Mouse (Mus musculus) cerebellum, postnatal 4 days (tissue): ENCODE measurements around the gene Tlr9.

Source experiments
- DNase-seq, 2 experiments: peaks; one replicate each; pipeline ENCODE4 v3.0.0; 2022; ENCODE audit warnings: low spot score in 2 of 2, mixed read lengths in 1 of 2

The Tlr9 gene

DNA sequence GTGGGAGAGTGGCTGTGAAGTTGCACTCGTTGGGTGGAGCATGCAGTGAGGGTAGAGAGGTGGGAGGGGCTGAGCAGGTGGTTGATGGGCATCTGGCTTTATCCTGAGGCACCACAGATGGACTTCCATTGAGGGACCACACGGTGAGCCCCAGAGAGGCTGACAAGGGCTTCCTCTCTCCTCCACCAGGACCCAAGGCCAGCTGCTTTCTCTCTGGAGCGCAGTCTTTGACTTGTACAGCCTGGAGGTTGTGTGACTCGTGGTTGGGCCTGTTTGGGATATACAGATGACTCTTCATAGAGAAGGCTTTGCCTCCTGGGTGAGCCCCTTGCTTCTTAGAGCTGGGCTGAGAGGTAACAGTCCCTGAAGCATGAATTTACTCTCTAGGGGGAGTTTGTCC lies 46.0 kb downstream of the Tlr9 start:
- no peak for DNase-seq

DNA sequence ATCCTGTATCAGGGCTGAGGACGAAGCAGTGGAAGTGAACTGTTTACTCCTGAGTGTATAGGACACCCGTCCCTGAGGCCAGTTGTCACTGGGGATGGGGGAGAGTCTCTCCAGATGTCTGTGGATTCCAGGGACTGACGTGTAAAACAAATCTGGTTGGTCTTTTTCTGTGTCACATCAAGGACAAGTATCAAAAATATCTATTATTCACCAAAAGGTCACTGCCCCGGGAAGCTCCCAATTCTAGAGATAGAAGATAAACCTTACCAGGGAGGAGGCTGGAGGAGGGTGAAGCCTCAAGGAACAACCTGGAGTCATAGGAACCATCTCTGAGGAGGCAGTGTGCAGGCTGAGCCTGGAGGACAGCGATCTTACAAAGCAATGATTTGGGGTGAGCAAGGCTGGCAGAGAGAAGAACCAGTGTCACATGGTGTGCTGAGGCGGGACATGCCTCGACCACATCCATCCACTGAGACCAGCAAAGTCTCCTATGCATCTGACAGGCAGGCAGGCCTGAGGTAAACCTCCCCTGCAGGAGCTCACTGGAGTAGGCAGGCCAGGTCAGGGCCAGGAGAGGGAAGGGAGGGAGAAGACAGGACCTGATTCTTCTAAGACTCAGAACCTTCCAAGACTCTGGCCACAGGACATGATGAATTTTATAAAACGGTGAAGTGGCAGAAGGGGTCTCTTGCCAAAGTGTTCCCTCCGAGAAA lies 46.8 kb downstream of the Tlr9 start:
- DNase-seq: no peak

DNA sequence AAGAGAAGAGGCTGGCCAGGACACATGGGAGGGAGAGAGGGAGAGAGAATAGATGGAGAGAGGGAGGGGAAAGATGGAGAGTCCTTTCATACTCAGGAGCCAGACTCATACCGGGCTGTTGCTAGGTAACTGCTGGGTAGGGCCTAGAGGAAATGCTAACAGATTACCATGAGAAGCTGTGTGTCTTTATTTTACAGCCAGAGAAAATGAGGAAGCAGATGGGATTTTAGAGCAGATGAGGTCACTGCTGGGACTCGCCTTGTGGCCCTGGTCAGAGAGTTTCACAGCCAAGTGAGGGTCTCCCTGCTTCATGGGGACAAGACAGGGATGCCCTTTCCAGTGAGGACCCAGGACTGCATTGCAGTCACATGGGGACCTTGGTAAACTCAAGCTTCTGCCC lies 47.5 kb downstream of the Tlr9 start:
- no peak for DNase-seq

DNA sequence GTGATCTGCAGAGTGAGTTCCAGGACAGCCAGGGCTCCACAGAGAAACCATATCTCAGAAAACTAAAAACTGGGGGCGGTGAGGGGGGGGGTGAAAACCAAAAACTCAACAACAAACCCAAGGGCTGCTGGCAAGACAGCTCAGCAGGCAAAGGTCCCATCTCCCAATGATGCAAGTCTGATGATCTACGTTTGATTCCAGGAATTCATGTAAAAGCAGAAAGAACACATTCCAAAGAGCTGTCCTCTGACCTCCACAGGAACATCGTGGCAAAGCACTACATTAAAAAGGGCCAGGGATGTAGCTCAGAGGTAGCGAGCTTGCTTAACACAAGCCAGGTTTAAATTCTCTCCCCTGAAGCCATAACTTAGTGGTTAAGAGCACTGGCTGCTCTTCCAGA lies 48.3 kb downstream of the Tlr9 start:
- no peak for DNase-seq

DNA sequence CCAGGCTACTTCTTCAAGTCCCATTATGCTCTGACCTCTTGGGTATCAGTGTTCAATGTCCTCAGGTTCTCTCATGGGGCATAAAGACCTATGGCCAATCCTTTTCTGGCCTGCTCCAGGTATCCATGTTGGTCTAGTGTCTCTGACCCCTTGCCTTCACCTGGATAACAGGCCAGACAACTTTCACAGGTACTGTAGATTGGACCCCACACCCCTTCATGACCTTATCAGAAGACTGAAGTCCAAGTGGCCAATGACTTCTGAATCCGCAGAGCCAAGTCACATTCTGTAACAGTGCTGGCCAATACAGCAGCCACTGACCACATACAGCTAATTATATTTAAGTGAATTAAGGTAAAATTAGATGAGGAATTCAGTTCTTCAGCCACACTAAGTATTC lies 49.9 kb downstream of the Tlr9 start:
- DNase-seq: no peak

DNA sequence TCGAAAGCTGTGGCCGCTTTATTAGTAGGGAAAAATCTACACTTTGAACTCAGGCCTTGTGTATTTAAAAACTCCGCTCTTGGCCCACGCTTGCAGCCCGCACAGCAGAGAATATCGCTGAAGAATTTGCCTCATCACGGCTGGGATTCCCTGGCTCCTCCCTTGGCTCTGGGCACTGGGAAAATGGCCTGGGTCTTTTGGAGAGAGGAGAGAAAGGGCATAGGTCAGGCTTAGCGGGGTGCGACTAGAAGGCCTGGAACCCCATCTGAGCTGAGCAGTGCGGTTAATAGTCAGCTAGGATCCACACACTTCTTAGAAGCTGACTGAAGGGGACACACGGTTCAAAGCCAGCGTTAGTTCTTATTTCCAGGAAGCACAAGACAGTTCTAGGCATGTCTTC lies 50.9 kb downstream of the Tlr9 start:
- no peak for DNase-seq

DNA sequence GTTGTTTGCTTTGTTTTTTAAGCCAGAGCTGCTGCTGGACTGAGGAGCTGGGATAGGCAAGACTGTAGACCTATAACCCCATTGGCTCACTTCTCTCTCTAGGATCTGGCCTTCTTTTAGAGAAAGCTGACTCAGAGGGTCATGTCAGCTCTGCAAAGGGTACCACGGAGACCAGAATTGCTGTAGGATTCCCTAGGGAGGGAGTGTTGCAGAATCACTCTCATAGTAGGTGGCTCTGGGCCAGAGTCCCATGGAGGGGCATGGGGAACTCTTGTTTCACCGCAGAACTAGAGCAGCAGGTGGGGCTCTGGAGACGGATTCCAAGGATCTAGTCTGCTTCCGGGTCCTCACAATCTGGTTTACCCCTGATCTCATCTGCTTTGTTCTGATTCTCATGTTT lies 51.4 kb downstream of the Tlr9 start:
- DNase-seq: no peak

DNA sequence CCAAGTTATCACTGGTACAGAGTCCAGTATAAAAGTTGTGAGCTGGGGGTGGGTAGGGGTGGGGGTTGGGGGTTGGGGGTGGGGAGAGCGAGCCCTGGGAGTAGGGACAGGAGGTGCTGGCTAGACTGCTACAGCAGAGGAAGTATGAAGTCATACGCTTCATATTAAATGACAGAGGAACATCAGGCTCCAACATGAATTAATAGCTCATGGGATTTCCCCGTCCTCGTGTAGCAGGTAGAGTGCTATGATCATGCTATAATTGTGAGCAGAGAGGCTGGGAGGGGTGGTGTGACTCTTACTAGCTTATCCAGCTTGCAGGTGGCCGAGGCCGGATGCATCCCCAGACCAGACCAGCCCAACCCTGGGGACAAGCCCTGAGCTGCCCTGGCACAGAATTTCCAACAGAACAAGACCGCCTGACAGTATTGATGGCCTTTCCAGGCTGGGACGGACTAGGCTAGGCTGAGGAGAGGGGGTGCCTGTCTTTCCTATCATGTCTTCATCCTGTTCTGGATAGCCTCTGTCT lies 52.3 kb downstream of the Tlr9 start:
- DNase-seq: no peak

DNA sequence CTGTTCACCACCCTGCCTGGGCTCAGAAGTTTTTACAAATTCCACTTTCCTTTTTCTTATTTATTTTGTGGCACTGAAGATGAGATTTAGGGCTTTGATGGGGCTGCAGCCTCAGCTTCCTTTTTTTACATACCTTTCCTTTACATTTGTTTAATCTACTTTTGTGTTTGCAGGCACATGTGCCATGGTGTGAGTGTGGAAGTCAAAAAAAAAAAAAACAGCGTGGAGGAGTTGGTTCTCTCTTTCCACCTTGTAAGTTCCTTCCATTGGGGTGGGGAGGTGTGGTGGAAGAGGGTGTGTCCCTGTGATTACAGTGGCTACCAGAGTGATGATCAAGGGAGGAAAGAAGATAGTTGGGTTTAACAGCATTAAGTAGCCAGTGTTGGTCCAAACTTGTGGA lies 53.4 kb downstream of the Tlr9 start:
- no peak for DNase-seq
